Mouse (Mus musculus): ENCODE data around the gene Sez6.

GRCm38 (mm10) chr11:77896011-77896410 is 34.6 kb upstream of the Sez6 start:
- no peak for TF ChIP-seq CTCF (IDR thresholded peaks at IDR 0.05; ENCODE audit: borderline replicate concordance, insufficient read depth, low read depth, low read length)
- no peak for TF ChIP-seq POLR2A (IDR thresholded peaks at IDR 0.05; ENCODE audit: borderline replicate concordance, insufficient read depth, low read length)
